Mouse (Mus musculus) megakaryocyte progenitor cell, adult 5-6 weeks (primary cell): Measurements from ENCODE around the gene Ddx47. TPM values are rescaled to one million over a fixed set of nuclear protein-coding genes. Genes with fewer than 3 reads are reported as not detected.

Experiments
- ATAC-seq: replicated peaks from 2 replicates; pipeline ENCODE4 v1.8.0; 2016; ENCODE audit warnings: mild to moderate bottlenecking, moderate TSS enrichment, inconsistent platforms; ENCODE audit not compliant: poor library complexity
- total RNA-seq, 2 experiments: library from RNA; stranded (forward) in 1 of 2; stranded (reverse) in 1 of 2; fragments of 157-497, 149-512 nt in 1 of 2; fragments of 200-1000 nt in 1 of 2; gene quantifications; 2 replicates each; pipeline versions ENCODE4 v1.2.3 to v1.2.4; 2015 to 2017

The Ddx47 gene
- total RNA-seq, 2 experiments from 2014 or later = 69.7 to 95.0 TPM

DNA sequence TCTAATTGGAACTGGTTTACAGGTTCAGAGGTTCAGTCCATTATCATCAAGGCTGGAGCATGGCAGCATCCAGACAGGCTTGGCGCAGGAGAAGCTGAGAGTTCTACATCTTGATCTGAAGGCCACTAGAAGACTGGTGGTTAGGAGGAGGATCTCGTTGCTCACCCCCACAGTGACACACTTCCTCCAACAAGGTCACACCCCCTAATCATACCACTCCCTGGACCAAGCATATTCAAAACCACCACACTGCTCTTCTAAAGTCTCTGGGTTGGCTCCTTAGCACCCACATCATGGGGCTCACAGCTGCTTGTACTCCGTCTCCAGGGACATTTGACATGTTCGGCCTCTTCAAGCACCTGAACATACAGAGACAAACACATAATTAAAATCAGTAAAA lies 9.4 kb upstream of the Ddx47 start:
- ATAC-seq = peak; percentile 77

DNA sequence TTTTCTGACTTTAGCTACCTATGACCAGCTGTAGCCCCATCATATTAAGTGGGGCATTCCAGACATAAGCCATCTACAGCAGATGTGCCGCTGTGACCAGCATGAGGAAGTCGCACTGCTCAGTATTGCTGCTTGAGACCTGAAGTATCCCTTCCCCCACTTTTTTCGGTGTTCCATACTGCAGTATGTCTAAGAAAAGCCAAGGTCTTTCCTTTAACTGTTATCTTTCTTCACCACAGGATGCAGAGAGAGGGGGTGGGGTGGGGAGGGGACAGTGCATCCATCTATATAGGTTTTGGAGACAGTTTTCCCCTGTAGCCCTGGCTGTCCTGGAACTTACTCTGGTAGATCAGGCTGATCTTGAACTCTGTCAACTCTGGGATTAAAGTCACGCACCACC lies 5.0 kb upstream of the Ddx47 start:
- peak; percentile 40 for ATAC-seq

DNA sequence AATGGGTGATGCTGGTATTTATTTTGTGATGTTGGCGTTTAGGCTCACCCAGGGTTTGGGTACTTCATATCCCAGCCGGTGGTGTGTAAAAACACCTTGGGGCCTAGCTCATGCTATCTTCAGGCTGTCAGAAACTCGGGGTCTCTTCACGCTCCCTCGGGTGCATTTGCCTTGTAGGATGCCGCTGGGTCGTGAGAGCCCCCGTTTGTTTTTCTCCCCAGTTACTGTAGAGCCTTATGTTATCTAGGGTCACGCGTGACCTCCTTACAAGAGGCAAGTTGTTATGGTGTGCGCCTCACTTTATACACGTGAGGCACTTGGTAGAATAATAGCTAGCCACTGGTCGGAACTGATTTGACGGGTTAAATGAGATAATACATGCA lies 313 bp downstream of the Ddx47 start:
- peak; percentile 27 for ATAC-seq

DNA sequence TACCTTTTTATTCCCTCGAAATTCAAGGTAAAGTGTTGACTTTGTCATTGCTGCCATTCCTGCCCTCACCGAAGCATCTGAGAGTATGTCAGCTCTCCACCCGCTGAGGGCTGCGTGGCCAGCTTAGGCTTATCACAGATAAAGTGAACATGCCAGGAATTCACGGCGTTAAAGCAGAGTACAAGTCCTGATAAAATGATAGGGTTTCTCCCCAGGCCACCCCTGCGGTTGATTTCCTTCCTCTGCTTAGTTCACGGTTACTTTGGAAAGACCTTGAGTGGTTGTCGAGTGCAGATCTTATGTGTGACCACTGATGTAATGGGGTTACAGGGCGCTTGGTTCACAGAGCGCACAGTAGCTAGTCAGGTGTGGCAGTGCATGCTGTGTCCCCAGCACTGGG lies 5.8 kb downstream of the Ddx47 start:
- peak; percentile 36 for ATAC-seq

DNA sequence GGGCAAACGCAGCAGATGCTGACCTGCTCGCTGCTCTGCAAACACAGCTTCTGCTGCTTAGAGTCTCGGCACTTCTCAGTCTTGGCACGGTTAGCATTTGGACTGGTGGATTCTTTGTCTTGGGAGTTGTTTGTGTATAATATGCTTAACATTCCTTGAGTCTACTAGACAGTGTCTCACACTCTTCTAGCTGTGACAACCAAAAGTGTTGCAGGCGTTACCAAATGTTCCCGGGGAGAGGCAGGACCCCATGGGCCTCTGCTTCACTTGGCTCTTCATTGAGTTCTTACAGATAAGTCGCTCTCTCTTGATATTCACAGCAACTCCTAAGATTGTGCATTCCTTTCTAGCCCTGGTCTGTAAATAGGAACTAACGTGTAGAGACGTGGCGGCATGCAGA lies 8.2 kb downstream of the Ddx47 start:
- ATAC-seq = no peak

DNA sequence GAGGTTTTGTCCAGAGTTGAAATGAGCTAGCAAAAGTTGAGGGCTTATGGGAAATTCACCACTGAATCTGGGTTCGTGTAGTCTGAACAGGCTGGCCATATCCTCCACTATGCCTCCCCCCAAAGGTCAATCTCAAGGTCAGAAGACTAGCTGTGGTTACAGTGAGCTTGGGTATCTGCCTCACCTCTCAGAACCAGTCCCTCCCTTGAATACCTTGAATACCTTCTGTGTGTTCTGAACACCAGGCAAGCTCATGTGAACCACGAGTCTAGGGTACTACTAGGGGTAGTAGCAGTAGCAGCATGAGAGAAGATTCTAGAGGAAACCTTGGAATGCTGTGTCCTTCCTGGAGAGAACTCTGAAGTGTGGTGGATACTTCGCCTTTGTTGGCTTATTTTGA lies 10.2 kb downstream of the Ddx47 start:
- no peak for ATAC-seq

DNA sequence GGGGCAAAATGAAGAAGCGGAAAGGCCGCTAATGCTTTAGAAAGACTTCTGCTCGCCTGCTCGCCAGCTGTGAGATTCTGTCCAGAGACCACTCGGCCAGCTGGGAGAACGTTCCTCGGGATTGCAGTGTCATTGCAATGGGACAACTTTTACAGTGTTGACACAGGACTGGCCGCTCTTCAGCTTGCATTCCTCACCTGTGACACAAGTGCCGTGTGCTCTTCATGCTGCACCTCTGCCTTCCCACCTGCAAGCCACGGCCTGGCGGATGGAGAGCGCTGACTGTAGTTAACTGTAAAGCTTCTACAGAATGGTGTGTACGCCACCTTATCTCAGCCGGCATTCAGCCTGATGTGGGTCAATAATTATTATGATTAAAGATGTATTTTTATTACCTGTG lies 12.0 kb downstream of the Ddx47 start:
- ATAC-seq = no peak

DNA sequence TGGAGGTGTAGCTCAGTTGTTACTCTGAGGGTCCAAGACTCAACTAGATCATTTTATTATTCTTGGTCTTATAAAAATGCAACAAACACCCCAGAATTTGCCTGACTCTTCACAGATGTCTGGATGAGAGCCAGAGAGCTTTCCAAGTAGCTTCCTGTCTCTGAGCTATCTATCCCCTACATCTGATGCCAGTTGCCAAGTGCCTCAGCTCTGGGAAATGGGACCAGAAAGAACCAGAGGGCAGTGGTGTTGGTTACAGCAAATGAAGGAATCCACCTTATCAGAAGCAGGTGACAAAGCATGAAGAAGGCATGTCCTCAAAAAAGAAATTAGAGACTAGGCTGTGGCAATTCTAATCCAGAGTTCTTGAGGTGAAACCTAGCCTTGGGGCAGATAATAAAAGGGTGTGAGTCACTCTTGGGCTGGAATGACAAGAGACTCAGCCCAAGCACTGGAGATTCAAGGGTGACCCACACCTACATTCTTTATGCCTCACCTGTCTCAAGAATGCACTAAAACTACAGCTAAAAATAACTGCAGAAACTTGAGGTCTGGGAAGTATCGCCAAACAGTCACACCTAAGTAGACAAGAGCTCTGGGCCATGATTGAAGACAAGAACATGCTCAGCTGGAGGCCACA lies 13.5 kb downstream of the Ddx47 start:
- ATAC-seq = no peak

DNA sequence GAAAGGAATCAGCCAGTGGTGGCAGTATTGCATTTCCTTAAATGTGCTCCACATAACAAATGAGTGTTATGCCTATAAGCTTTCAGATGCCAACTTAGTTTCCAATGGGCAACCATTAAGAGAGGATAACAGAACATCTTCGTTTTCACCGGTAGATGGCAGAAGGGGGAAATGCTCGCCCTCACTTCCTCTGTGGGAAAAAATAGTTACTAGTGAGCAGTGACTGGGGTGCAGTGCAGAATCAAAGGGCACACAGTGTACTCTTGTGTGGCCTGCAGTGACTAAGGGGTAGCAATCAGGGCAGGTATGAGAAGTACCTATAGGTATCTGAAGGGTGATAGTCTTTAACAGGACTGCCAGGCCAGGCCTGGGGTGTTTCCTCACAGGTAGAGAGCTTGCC lies 14.8 kb downstream of the Ddx47 start:
- ATAC-seq = peak; percentile 89

DNA sequence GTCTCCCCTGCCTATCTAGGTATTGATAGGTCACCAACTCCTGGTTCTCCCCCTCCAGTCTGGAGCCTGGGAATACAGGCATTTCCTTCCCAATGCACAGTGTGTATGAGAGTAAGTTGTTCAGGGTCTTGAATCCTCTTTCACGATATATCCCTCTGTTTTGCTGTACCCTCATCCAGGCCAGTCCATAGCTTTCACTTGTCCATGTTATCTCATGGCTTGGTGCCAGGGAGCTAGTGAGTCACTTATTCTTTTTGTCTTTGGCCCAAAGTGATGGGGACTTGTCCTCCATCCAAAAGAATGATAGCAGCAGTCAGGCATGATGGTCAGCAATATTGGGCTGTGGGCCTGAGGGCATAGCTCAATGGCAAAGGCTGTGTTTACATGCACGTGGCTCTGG lies 15.3 kb downstream of the Ddx47 start:
- ATAC-seq = no peak

DNA sequence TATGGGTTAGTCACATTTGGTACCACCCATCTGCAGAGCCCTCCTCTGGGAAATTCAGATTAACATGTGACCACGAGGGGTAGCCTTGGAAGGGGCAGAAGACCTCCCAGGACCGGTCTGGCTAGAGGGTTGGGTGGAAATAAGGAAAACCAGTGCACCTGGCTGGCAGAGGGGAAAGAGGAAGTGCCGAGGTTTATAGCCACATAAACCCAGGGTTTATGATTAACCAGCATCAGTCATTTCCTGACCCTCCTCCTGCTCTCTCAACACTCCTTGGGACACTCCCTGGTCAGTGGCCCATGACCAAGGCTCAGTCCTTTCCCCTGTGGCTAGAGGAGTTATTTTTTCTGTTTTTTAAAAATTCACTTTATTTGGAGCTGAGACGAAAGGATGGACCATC lies 17.8 kb downstream of the Ddx47 start:
- ATAC-seq = peak; percentile 37

DNA sequence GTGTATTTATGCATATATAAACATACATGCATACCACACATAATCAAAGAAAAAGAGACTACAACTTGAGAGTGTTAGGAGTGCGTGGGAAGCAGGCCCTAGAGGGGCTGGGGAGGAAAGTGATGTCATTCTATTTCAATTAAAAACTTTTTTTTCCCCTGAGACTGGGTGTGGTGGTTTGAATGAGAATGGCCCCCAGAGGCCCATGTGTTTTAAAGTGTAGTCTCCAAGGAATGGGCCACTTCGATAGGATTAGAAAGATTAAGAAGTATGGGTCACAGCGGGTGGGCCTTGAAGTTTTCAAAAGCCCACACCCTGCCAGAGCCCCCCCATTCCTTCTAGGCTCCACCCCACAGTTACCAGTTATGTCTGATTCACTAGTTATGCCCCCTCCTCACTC lies 27.3 kb downstream of the Ddx47 start:
- ATAC-seq = no peak

DNA sequence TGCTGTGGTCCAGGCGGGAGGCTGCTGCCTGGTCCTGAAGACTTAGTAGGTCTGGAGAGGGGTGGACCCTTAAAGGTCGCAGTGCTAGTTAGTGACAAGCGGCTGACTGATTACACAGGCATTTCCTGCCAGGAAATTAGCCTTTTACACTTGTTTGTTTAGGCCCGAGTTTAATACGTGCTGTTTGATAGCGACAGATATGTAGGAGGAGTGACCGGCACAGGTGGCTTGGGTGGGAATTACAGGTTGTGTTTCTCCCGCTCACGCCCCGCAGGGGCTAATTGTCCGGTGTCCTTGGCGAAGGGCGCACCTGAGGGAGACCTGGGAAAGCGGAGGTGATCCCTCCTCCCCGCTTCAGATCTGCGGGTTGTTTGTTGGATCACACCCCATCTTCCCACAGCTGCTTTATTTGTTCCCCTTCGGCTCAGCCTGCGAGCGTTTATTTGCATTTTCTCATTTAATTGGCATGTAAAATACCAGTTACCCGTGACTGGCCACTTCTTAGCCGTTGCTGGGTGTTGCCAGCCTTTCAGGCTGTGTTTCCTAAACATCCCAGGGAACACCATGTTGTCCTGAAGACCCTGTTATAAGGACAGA lies 29.0 kb downstream of the Ddx47 start:
- no peak for ATAC-seq

DNA sequence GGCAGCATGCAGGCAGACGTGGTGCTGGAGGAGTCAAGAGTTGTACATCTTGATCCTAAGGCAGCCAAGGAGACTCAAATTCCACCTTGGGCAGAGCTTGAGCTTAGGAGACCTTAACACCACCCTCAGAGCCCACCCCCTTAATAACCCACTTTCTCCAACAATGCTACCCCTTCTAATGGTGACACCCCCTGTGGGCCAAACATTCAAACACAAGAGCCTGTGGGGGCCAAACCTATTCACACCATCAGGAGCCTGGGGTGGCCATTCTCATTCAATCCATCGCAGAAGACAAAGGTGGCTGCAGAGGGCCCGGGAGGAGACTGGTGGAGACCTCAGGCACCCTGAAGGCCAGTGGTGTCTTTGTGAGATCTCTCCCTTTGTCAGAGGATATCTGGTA lies 30.5 kb downstream of the Ddx47 start:
- ATAC-seq = no peak

DNA sequence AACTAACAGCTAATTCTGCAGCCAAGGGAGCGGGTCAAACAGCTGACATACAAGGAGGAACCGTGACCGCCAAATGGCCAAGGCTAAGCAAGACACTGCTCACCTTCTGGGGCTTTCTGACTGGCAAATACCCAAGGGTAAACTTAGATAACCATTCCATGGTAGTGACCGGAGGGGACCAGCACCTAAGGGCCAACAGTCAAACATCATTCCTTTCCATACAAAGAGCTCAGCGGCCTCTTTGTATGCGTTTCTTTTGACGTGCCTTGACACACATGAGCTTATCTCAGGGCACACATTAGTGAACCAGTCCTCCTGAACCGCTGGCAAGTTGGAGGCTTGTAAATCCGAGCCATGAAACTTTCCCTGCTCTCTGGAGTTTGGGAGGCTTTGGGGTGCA lies 35.9 kb downstream of the Ddx47 start:
- peak; percentile 14; the same call in 1 of the 2 replicates for ATAC-seq

DNA sequence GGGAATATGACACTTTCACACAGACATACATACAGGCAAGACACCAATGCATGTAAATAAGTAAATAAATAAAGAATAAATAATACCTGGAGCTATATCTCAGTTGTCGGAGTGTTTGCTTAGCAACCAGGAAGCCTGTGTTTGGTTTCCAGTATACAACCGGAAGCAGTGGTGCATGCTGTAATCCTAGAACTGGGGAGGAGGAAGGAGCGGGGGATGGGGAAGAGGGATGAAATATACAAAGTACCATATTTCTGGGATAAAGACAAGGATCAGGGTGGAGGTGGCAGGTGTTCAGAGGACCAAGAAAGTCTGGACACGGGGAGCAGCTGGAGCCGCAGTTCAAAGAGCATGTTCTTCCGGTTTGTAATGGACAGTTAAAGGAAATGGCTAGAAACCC lies 37.1 kb downstream of the Ddx47 start:
- no peak for ATAC-seq

DNA sequence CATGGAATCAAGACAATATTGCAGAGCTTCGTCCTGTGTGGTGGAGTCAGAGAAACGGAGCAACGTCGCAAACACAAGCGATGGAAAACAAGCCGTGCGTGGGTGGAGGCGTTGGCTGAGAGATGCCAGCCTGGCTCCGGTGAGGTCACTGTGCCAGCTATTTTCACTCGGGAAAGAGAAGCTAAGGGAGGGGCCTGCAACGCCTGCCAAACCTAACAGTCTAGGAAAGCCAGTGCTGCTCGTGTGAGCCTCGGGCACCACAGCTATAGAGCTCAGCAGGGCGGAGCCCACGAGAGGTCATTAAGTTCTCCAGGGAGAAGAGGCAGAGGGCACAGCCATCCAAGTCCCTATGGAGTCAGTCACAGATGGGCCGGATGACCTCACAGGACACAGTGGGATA lies 37.5 kb downstream of the Ddx47 start:
- ATAC-seq = no peak

DNA sequence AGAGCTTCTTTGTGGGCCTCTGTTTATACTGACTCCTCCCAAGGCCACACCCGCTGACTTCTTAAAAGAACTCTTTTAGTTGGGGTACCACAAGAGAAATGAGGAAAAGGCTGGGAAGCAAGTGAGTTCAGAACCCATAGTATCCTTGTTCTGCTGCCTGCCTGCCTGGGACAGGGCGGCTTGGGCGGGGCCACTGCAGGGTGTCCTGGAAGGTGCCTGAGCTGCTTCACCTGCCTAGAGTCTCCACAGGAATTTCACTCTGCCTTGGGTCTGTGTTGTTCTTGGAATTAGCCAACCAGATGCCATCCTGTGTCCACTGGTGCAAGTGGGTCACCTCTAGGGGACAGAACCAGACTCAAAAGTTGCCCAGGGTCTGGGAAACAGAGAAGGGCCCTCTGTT lies 42.4 kb downstream of the Ddx47 start:
- no peak for ATAC-seq

DNA sequence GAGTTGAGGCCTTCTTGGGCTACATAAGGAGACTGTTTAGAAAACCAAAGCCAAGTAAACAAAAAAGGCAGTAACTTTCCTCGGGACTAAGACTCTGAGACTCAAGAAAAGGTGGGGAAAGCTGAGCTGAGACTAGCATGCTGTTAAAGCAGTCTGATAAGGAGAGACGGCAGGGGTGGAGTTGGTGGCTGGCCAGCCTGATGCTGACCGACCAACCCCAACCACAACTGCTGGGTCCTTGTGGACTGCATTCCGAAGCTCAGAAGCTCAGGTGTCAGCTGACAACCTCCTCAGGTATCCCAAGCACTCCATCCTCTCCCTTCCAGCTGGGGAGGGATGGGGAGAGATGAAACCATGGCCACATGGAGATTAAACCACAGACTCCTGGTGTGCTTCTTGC lies 44.5 kb downstream of the Ddx47 start:
- no peak for ATAC-seq

DNA sequence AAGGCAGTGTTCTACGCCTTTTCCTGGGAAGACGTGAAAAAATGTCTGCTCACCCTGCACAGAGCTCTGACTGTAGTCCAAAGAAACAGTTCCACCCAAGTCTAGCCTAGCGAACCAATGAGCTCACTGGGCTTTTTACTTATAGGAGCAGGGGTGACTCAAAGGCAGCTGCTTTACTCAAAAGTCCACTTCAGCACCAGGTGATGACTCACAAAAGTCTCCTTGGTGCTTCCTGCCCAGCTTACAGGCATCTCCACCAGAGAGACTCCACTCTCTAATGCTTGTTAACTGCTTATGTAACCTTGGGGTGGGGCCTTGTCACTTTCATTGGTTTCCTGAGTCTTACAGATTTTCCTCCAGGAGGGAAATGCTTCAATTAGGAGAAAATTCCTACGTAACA lies 49.3 kb downstream of the Ddx47 start:
- ATAC-seq = no peak

DNA sequence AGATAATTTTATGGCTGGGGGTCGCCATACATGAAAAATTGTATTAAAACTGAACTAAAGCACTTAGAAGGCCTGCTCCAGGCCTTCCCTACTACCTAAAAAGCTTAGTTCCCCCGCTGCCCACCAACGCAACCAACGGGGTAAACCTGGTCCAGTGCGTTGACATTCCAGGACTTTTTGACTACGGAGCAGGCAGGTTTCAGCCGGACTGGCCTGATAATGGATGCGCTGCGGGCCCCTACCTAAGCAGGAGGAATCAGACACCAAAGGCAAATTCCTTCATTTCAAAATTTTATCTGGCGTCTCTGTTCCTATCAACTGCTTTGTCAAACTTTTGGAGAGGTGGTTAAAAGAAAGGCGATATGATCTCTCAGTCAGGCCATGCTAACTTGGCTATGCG lies 53.2 kb downstream of the Ddx47 start:
- ATAC-seq = no peak

DNA sequence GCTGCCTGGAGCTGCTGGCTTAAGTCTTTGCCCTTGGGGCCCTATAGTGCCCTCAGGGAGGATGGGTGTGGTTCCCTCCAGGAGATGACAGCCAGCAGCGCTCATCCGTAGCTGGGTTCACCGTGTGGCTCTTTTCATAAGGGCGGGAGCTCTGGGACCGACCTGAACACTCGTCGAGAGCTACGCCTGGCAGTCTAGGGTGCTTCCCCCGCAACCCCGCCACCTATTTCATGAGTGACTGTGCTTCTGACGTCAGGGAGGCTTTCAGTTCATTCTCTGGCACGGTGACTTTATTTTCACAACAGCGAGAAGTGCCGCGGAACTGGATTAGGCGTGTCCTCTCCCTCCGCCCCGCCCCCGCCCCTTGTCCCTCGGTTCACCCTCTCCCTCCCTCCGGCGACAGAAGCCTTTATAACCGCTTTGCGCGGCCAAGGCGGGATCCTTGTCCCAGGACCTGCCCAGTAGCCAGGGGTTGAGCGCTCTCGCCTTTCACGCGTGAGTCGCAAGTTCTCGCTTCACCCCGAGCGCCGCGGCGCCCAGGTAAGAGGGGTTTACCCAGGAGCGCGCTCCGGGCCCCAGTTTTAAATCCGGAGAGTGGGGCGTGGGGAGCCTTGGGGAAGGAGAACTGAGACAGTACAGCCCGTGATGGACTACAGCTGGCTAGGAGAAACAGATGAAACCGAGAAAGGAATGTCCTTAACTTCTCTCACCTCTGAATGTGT lies 54.0 kb downstream of the Ddx47 start, which contains the start of gene Gprc5a:
Gene Gprc5a (plus strand): TSS at position 416 of the 722 bp plus-strand sequence.
- ATAC-seq = peak; percentile 91
